Mouse (Mus musculus) CH12.LX (cell line): ENCODE data around the gene Gm21958.
A peak's percentile ranks its signal among the peaks of the same experiment; 100 is the strongest.

Experiments
- CTCF ChIP-seq, 2 experiments: IDR thresholded peaks in 1 of 2; conservative IDR thresholded peaks in 1 of 2; 2 replicates each; pipeline ENCODE4 v1.5.1; 2011 to 2012; ENCODE audit warnings: low read depth in 2 of 2, low read length in 2 of 2, improper control_type of control experiment in 1 of 2, inconsistent platforms in 1 of 2, mild to moderate bottlenecking in 1 of 2, moderate library complexity in 1 of 2
- EP300 ChIP-seq: IDR thresholded peaks from 2 replicates; pipeline ENCODE4 v1.6.1; 2011; ENCODE audit warnings: low read length, improper control_type of control experiment
- SIN3A ChIP-seq: IDR thresholded peaks from 2 replicates; pipeline ENCODE4 v1.6.1; 2012; ENCODE audit warnings: low read length, improper control_type of control experiment, inconsistent platforms
- TBP ChIP-seq: conservative IDR thresholded peaks from 2 replicates; pipeline ENCODE4 v1.6.1; 2011; ENCODE audit warnings: low read depth, low read length, improper control_type of control experiment
- TCF12 ChIP-seq: IDR thresholded peaks from 2 replicates; pipeline ENCODE4 v1.6.1; 2014; ENCODE audit warnings: low read depth, mild to moderate bottlenecking, inconsistent platforms, low read length, improper control_type of control experiment
- USF1 ChIP-seq: IDR thresholded peaks from 2 replicates; pipeline ENCODE4 v1.6.1; 2014; ENCODE audit warnings: low read depth, mild to moderate bottlenecking, inconsistent platforms, low read length, improper control_type of control experiment
- ZNF384 ChIP-seq: IDR thresholded peaks from 2 replicates; pipeline ENCODE4 v1.6.1; 2012; ENCODE audit warnings: low read depth, low read length, improper control_type of control experiment, inconsistent platforms

- no peak for TF ChIP-seq SIN3A
- peak; percentile 24 to 85; a peak in 2 of 4 replicates for TF ChIP-seq CTCF (conservative IDR thresholded peaks at IDR 0.05 in 1 of 2, IDR thresholded peaks at IDR 0.05 in 1 of 2; ENCODE audit: low read depth in 2 of 2, low read length in 2 of 2)
- no peak for TF ChIP-seq EP300
- no peak for TF ChIP-seq ZNF384
- TF ChIP-seq USF1 = no peak
- no peak for TF ChIP-seq TCF12
- TF ChIP-seq TBP = no peak
These were observed 41.3 kb downstream of the Gm21958 start for GRCm38 (mm10) chr3:54672557-54673529.
